Comparison of ENCODE assay signal across 8 mouse cellular contexts in genomic region chr15:86181941-86182439, GRCm38 (mm10). TPM values are rescaled to one million over a fixed set of nuclear protein-coding genes. Genes with fewer than 3 reads are reported as not detected.
DNase-seq lines count a peak whose midpoint lies in the region; ATAC-seq and TF ChIP-seq lines count a peak whose summit lies in the region.

No protein-coding gene starts in this region.

- TF ChIP-seq POLR2A in thymus, adult 2 months (IDR thresholded peaks at IDR 0.05; ENCODE audit: control insufficient read depth, extremely low read depth, insufficient read depth, low read length, poor library complexity) = 0 out of 2 replicates have a peak, but pooled peaks have one; percentile 16

- H3K4me1 ChIP-seq in lung, embryonic 16.5 days (replicated peaks; ENCODE audit: control insufficient read depth, insufficient read depth, low read length) = peaks cover 44% of the 10 kb centered on the region
- peaks cover 55% of the 10 kb centered on the region for H3K4me1 ChIP-seq in thymus, adult 2 months (replicated peaks; ENCODE audit: control insufficient read depth, insufficient read depth, low read length)
- peaks cover 4% of the 10 kb centered on the region for H3K4me1 ChIP-seq in forebrain, embryonic 14.5 days (ENCODE audit: control insufficient read depth, insufficient read depth, low read length)

- 0 out of 2 replicates have a peak overlapping the region, but pooled peaks have one; percentile 10 for H3K9ac ChIP-seq in lung, embryonic 16.5 days (ENCODE audit: low read length)
- no peak overlapping the region for H3K9ac ChIP-seq in forebrain, embryonic 14.5 days (ENCODE audit: low read length)

- H3K9me3 ChIP-seq in lung, embryonic 16.5 days (ENCODE audit: control insufficient read depth, low read length) = no peaks in the 10 kb centered on the region
- H3K9me3 ChIP-seq in forebrain, embryonic 14.5 days (replicated peaks; ENCODE audit: control insufficient read depth, low read length) = no peaks in the 10 kb centered on the region

- H3K4me3 ChIP-seq in lung, embryonic 16.5 days (ENCODE audit: low read length) = 0 out of 2 replicates have a peak overlapping the region, but pooled peaks have one; percentile 7
- H3K4me3 ChIP-seq in thymus, adult 2 months (ENCODE audit: control insufficient read depth, insufficient read depth, low read length) = peak overlapping the region; percentile 47
- no peak overlapping the region for H3K4me3 ChIP-seq in forebrain, embryonic 14.5 days (ENCODE audit: low read depth, low read length)

- 10% methylated on average over 11 of the region's 11 CpGs for WGBS in lung, embryonic 16.5 days
- WGBS in thymus, adult 2 months = 8% methylated on average over 11 of the region's 11 CpGs
- WGBS in forebrain, embryonic 14.5 days = 62% methylated on average over 11 of the region's 11 CpGs

- peak; percentile 27 for DNase-seq in left cerebral cortex, postnatal 4 days
- no peak for DNase-seq in left cerebral cortex, adult 9 months (ENCODE audit: low spot score in 2 of 2)
- DNase-seq in cerebellum, postnatal 10 days = peak; percentile 46 to 50
- peak; percentile 79 for DNase-seq in thymus, adult 2 months
- DNase-seq in forebrain, embryonic 14.5 days (ENCODE audit: low spot score) = no peak
- no peak for DNase-seq in right cerebral cortex, adult 2 months (ENCODE audit: low spot score in 2 of 2)

- intact Hi-C loops in left cerebral cortex, postnatal 4 days (cut with DNase I) = no loop called here

- no peaks in the 10 kb centered on the region for H3K27me3 ChIP-seq in lung, embryonic 16.5 days (ENCODE audit: control insufficient read depth, insufficient read depth, low read depth, low read length)
- no peaks in the 10 kb centered on the region for H3K27me3 ChIP-seq in thymus, adult 2 months (ENCODE audit: control insufficient read depth, insufficient read depth, low read length)
- H3K27me3 ChIP-seq in forebrain, embryonic 14.5 days (replicated peaks; ENCODE audit: control insufficient read depth, insufficient read depth, low read length) = no peaks in the 10 kb centered on the region

- peak; percentile 19 to 27; a peak in 3 of 4 replicates for ATAC-seq in hematopoietic stem cell, adult 5-6 weeks (replicated peaks in 1 of 2; ENCODE audit: insufficient read depth in 1 of 2, low FRiP score in 2 of 2, low TSS enrichment in 1 of 2, low read depth in 1 of 2, poor library complexity in 2 of 2, severe bottlenecking in 2 of 2)
- ATAC-seq in lung, embryonic 16.5 days (ENCODE audit: low read depth) = no peak
- ATAC-seq in forebrain, embryonic 14.5 days = no peak

- H3K36me3 ChIP-seq in lung, embryonic 16.5 days (ENCODE audit: control insufficient read depth, insufficient read depth, low read length) = no peaks in the 10 kb centered on the region
- H3K36me3 ChIP-seq in thymus, adult 2 months (ENCODE audit: control insufficient read depth, insufficient read depth, low read length) = no peaks in the 10 kb centered on the region
- no peaks in the 10 kb centered on the region for H3K36me3 ChIP-seq in forebrain, embryonic 14.5 days (ENCODE audit: control insufficient read depth, insufficient read depth, low read length)

- TF ChIP-seq CTCF in thymus, adult 2 months (IDR thresholded peaks at IDR 0.05; ENCODE audit: borderline replicate concordance, control insufficient read depth, extremely low read depth, insufficient read depth, low read length, poor library complexity) = no peak

- H3K4me2 ChIP-seq in lung, embryonic 16.5 days (ENCODE audit: low read depth, low read length) = peak overlapping the region; percentile 26
- no peak overlapping the region for H3K4me2 ChIP-seq in forebrain, embryonic 14.5 days (ENCODE audit: low read length)

- peak overlapping the region; percentile 77 for H3K27ac ChIP-seq in lung, embryonic 16.5 days (ENCODE audit: low read length)
- H3K27ac ChIP-seq in thymus, adult 2 months (ENCODE audit: control insufficient read depth, insufficient read depth, low read length) = peak overlapping the region; percentile 99
- H3K27ac ChIP-seq in forebrain, embryonic 14.5 days (ENCODE audit: low read depth, low read length) = no peak overlapping the region

RNA-seq across cellular contexts. Expression of gene Cerk, which starts 4.0 kb away (rescaled TPM):
- total RNA-seq in left cerebral cortex, postnatal 4 days (2021) = 10 to 100 TPM; 29.0 to 31.4 TPM
- 20.3 and 28.3 TPM in 2 replicates for total RNA-seq in hematopoietic stem cell, adult 5-6 weeks (2017)
- polyA plus RNA-seq in lung, embryonic 16.5 days (2015; fragmentation: Nextera tagmentation; extraction: Ambion mirVana) = 25.2 and 26.4 TPM in 2 replicates
- 178 and 180 TPM in 2 replicates for polyA plus RNA-seq in thymus, adult 2 months (2012; rRNA removed)
- polyA plus RNA-seq in forebrain, embryonic 14.5 days (2014; fragmentation: Nextera tagmentation; extraction: Ambion mirVana) = 20.8 and 21.3 TPM in 2 replicates

RNA-seq across cellular contexts. Expression of gene Tbc1d22a, which starts 32.3 kb away (rescaled TPM):
- total RNA-seq in left cerebral cortex, postnatal 4 days (2021) = 10 to 100 TPM; 17.9 to 19.3 TPM
- total RNA-seq in hematopoietic stem cell, adult 5-6 weeks (2017) = 14.6 and 25.8 TPM in 2 replicates
- 13.6 and 14.3 TPM in 2 replicates for polyA plus RNA-seq in lung, embryonic 16.5 days (2015; fragmentation: Nextera tagmentation; extraction: Ambion mirVana)
- 53.1 and 56.5 TPM in 2 replicates for polyA plus RNA-seq in thymus, adult 2 months (2012; rRNA removed)
- polyA plus RNA-seq in forebrain, embryonic 14.5 days (2014; fragmentation: Nextera tagmentation; extraction: Ambion mirVana) = 8.0 and 9.4 TPM in 2 replicates

Comparison
In these comparisons a context has a peak if more than half of its experiments do, and no peak if none do; other contexts are left out.
1. DNase-seq: peak in left cerebral cortex, postnatal 4 days (single experiment), cerebellum, postnatal 10 days (2 of 2) and thymus, adult 2 months (single experiment); none in left cerebral cortex, adult 9 months (0 of 2), forebrain, embryonic 14.5 days (single experiment) and right cerebral cortex, adult 2 months (0 of 2).
2. ATAC-seq: peak in hematopoietic stem cell, adult 5-6 weeks (2 of 2); none in lung, embryonic 16.5 days (single experiment) and forebrain, embryonic 14.5 days (single experiment).